Mouse (Mus musculus) thymus, adult 2 months (tissue): ENCODE results near the gene Tsen2.

Source experiments
- CTCF ChIP-seq: fragments of 200-500 bp; IDR thresholded peaks from 2 replicates; pipeline ENCODE4 v1.5.1; 2012; ENCODE audit warnings: mild to moderate bottlenecking, control low read depth, low read length, moderate library complexity, borderline replicate concordance; ENCODE audit not compliant: control insufficient read depth, poor library complexity, insufficient read depth; ENCODE audit errors: extremely low read depth
- POLR2A ChIP-seq: fragments of 200-500 bp; IDR thresholded peaks from 2 replicates; pipeline ENCODE4 v1.6.1; 2012; ENCODE audit warnings: mild to moderate bottlenecking, low read length, control low read depth, moderate library complexity; ENCODE audit not compliant: control insufficient read depth, poor library complexity, insufficient read depth; ENCODE audit errors: extremely low read depth

- TF ChIP-seq CTCF (no peak), POLR2A (no peak)
These were observed 41.9 kb downstream of the Tsen2 start for GRCm38 (mm10) chr6:115586321-115586720.
